Mouse (Mus musculus) bone marrow macrophage, adult 2 months (primary cell): ENCODE results near the gene Pdrg1.

Experiments
- CTCF ChIP-seq: IDR thresholded peaks from 2 replicates; pipeline ENCODE4 v1.5.1; 2012; ENCODE audit warnings: low read depth, mild to moderate bottlenecking, low read length, moderate library complexity
- POLR2A ChIP-seq: IDR thresholded peaks from 2 replicates; pipeline ENCODE4 v1.6.1; 2012; ENCODE audit warnings: mild to moderate bottlenecking, low read depth, low read length, borderline replicate concordance

DNA sequence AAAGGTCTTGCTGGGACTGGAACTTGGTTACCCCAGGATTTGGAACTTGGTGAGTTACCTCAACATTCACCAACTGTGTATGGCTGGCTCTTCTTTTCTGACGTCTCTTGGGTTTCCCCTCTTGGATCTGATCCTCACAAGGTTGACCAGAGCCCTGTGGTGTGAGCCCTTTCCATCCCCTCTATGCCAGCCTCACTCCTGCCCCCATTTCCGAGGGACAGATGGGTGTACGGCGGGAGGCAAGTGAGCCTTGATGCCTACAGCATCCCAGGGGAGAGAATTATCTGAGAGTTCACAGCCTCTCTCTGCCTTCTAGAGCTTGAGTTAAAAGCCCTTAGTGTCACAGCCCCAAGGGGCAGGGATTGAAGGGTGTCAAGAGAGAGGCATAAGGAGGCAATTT lies 12.3 kb upstream of the Pdrg1 start:
- TF ChIP-seq POLR2A = no peak
- no peak for TF ChIP-seq CTCF
